Mouse (Mus musculus): ENCODE data around the gene Ifngr2.

DNA sequence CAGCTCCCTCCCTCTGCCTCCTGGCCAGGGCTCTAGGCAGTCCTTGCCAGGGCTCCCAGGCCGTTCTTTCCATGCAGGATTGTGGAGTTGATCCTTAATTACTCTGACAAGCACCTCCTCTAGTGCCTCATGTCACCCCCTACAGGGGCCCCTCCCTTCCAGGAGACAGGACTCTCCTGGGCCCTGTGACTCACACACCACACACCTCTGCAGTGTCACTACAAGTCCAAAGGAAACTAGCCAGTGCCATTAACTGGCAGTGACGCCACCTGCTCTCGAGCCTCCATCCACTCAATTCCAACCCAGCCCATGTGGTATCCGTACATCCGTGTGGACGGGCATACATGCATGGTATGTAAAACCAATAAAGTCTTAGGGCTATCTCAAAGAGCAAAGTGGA, 12.0 kb upstream of the Ifngr2 start:
- no peak for TF ChIP-seq CTCF (IDR thresholded peaks at IDR 0.05; ENCODE audit: low read depth, low read length)
- no peak for TF ChIP-seq POLR2A (IDR thresholded peaks at IDR 0.05; ENCODE audit: extremely low read depth, insufficient read depth, low read length)

Data from liver, adult 2 months (tissue).